Mouse (Mus musculus) spleen, postnatal 4 days (tissue): ENCODE data around the gene Nr2c2ap.

ENCODE experiments used
- DNase-seq, 2 experiments: peaks; one replicate each; pipeline ENCODE4 v3.0.0; 2022; ENCODE audit warnings: low spot score in 2 of 2

Nr2c2ap gene

GRCm38 (mm10) chr8:70131166-70131883 is at the start of gene Nr2c2ap:
Nr2c2ap (plus strand) TSS chr8:70131333.
- DNase-seq, result peak; percentile 82 to 92

GRCm38 (mm10) chr8:70081976-70082375 is 49.2 kb upstream of the Nr2c2ap start:
- no peak for DNase-seq

DNA sequence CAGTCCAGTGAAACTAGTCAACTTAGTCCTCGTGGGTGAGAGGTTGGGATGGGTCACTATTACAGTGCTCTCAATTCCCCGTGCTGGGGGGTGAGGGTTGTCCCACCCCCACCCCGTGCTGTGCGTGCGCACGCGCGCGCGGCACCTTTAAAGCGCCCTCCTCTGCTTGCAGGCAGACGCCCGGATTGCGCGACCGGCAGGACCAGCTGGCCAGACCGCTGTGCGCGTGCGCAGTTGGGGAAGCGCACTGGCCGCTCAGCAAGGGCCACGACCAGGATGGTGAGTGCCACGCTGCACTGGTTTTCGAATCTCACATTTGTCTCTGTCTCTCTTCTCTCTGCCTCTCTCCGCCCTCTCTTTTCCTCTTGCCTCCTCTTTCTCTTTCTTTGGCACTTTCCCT is 47.8 kb upstream of the Nr2c2ap start, which contains the start of gene Hapln4:
Gene Hapln4, plus strand, starts transcription at position 173 of the 400 bp plus-strand sequence.
- DNase-seq, result peak in 1 of 2 experiments; percentile 70

GRCm38 (mm10) chr8:70084191-70085065 is 46.7 kb upstream of the Nr2c2ap start:
- DNase-seq, result no peak

DNA sequence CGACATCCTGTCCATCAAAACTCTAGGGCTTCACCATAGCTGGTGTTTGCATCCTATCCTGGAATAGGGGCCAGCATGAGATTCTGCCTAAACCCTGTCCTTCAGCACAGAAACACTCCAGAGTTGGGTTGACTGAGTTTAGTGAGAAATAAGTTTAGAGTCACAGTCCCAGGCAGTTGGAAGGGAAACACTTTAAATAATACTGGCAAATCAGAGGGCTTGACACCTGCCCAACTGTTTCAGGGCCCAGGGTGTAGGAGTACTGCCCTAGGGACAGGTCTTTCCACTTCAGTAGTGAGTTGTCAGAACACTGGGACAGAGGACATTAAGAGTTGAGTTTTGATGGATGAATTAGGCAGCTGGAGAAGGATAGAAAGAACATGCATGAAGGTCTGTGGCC is 45.0 kb upstream of the Nr2c2ap start:
- no peak for DNase-seq

GRCm38 (mm10) chr8:70087237-70087636 is 43.9 kb upstream of the Nr2c2ap start:
- DNase-seq, result no peak

DNA sequence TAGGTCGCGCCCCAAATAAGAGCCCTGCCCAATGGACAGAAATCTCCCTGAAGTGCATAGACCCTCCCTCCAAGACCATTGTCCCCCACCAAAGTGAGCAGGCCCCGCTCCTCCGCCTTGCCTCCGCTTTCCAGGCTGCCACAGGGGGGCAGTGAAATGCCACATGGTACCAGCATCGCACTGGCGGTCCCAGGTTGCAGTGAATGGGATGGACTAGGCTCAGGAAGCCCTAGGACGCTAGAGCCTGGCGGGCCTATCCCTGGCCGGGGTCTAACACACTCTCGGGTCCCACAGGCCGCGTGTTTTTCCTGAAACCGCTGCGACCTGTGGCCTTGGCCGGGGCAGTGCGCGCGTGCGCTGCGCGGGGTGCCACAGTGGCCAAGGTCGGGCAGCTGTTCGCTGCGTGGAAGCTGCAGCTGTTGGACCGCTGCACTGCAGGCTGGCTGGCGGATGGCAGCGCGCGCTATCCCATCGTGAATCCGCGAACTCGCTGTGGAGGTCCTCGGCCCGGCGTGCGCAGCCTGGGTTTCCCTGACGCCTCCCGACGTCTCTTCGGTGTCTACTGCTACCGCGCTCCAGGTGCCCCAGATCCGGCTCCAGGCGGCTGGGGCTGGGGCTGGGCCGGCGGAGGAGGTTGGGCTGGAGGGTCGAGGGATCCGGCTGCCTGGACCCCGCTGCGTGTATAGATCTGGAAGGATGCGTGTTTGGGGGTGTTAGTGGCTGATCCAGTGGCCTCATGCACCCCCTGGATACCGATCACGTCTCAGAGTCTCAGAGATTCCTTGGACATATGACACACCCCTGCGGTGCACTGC is 43.1 kb upstream of the Nr2c2ap start:
- DNase-seq, result no peak

DNA sequence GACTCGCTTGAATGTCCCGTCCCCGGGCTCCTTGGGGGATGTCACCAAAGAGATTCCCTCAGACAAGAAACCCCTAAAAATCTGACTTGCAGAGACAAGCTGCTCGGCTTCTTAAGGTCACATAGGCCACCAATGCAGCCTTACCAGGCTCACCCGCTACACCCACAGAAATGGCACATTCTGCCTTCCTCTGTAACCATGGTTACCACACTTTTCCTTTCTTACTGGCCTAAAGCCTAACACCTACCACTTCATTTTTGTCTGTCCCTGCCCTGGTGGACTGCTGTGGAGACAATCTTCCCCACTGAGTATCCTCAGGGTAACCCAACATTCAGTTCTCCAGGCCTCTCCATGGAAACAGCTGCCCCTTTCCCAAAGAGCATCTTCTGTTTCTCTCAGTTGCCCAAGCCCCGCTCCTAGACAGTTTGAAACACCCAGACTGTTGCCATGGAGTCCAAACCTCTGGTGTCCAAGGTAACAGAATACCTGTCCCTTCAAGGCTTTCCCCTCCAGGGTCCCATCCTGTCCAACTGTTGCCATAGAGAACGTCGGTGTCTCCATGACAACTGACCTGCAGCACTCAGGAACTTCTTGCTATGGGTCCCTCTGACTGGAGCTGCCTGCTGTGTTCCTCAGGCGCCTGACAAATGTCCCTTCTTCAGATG is 41.7 kb upstream of the Nr2c2ap start:
- DNase-seq, result no peak

- no peak for DNase-seq
Observed at GRCm38 (mm10) chr8:70092786-70093185, 38.3 kb upstream of the Nr2c2ap start.

- DNase-seq, result no peak
Observed at GRCm38 (mm10) chr8:70099276-70099675, 31.9 kb upstream of the Nr2c2ap start.

DNA sequence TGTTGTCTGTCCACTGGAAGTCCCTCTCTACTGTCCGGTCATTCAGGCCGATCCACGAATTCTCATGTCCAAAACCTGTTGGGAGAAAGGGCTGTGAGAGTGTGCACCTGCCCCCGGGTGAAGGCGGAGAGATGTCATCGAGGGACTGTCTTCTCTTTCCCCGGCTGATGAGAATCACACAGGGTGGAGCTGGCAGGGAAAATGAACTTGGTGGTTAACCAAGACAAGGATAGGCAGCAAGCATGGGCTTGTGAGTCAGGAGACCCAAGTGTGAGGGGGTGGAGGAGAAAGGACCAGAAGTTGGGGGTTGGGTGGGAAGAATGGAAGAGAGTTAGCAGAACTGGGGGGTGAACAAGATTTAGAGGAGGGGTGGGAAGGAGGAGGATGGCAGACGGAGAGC is 30.9 kb upstream of the Nr2c2ap start:
- DNase-seq, result no peak

- peak; percentile 39 to 75 for DNase-seq
Observed at GRCm38 (mm10) chr8:70104506-70104905, 26.6 kb upstream of the Nr2c2ap start.

GRCm38 (mm10) chr8:70104922-70105321 is 26.2 kb upstream of the Nr2c2ap start:
- DNase-seq, result no peak

DNA sequence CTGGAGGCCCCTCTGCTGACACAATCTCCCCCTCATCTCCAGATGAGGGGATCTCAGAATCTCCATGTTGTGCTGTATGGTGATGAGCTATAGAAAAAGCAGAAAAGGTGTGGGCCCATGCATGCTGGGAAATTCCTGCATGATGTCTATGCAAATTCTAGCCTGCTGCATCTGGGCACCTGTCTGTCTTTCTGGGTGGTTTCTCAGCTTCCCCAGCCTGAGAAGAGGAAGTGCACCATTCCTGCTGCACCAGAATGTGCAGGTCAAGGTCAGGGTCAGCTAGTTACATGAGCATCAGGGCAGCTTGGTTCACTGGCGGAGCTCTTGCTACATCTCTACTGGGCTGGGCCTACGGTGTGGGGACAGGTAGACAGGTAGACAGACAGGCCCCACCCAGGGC is 20.7 kb upstream of the Nr2c2ap start:
- no peak for DNase-seq

DNA sequence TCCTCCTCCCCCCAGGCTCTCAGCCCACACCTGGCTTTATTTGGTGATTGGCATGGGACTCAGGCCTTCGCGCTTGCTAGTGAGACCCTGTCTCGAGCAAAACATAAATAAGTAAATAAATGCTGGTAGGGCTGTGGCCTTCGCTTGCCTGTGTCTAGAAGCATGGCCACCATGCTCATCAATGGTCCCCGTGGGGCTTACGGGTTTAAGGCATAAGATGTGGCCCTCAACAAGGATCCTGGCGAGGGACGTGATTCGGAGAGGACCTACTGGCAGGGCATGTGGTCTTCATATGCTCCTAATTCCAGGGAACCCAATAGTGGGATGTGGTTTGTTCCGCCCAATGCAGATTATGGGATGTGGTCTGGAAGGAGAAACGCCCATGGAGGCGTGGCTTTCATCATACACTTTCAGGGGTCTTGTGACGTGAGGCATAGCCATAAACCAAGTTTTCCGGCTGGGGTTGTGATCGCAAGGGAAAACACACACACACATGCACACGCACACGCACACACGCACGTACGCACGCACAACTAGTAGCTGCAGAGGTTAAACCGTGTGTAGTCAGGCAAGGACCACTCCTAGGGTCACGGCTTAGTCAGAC is 19.8 kb upstream of the Nr2c2ap start:
- no peak for DNase-seq

DNA sequence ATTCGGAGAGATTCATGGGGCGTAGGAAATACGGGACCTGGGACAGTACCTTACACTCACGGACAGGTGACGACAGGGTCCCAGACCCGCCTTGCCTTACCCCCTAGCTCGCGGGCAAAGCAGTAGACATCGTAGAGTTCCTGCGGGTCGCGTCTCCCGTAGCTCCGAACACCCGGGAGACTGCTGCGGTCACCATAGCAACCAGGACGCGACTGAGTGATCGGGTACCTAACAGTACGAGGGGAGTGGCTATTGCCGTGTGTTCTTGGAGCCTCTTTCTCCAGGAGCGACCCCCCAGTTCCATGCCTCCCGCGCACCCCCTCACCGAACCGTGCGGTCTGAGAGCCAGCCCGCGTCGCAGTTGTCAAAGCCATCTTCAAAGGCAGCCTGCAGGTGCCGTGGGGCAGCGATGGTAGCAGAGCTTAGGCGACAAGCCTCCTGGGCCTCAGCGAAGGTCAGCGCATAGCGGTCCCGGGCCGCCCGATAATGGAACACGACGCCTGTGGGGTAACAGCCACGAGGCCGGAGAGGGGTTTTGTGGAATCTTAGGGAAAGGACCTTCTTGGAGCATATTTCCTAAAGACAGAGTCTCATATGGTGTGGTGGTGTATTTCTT is 18.6 kb upstream of the Nr2c2ap start:
- DNase-seq, result no peak

DNA sequence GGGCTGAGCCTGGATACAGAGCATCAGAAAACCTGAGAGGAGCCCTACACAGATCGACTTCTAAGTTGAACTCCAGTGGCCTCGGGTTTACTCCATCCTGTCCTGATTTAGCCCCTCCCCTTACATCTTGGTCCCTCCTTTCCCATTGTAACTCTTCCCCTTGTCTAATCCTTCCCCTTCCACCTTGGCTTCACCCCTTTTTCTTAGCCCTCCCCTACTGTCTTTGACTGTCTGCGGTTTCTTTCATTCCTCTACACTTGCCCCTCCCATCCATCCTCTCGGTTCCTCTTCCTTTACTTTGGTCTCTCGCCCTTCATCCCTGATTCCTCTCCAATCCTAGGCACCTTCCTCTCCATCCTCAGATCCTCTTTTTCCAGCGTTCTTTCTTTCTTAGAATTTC is 16.6 kb upstream of the Nr2c2ap start:
- DNase-seq, result no peak

DNA sequence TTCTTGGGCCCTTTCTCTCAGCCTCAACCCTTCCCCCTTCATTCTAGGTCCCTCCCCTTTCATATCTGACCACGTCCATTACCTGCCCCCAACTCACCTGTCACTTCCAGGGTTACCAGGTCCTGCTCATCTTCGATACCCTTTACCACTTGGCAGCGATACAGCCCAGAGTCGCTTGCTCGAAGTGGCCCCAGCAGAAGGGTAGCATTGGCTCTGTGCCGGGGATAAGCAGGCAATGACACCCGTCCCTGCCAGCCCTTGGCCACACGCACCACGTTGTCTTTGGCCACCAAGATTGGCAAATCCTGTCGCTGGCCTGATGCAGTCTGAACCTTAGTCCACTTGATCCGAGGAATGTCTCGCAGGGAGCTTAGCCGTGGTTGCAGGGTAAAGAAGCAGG is 16.2 kb upstream of the Nr2c2ap start:
- DNase-seq, result no peak

GRCm38 (mm10) chr8:70117611-70118010 is 13.5 kb upstream of the Nr2c2ap start:
- peak in 1 of 2 experiments; percentile 52 for DNase-seq
